Mouse (Mus musculus) heart, embryonic 13.5 days (tissue): ENCODE results near the gene C1qtnf9. TPM values are rescaled to one million over a fixed set of nuclear protein-coding genes. Genes with fewer than 3 reads are reported as not detected.

Experiments
- ATAC-seq: fragments of 200-750 bp; cut with Nextera tagmentation; 2 replicates; pipeline ENCODE4 v1.8.0; 2017; ENCODE audit warnings: moderate TSS enrichment; ENCODE audit not compliant: insufficient number of reproducible peaks, low FRiP score, low TSS enrichment; ENCODE audit errors: extremely low read depth
- H3K27ac ChIP-seq: fragments of 300-500 bp; sonication (generic); replicated peaks from 2 replicates; pipeline ENCODE4 v1.5.1; 2015; ENCODE audit warnings: moderate library complexity, mild to moderate bottlenecking, inconsistent platforms
- H3K27me3 ChIP-seq: fragments of 300-500 bp; sonication (generic); replicated peaks from 2 replicates; pipeline ENCODE4 v1.6.1; 2015; ENCODE audit warnings: mild to moderate bottlenecking, inconsistent platforms
- H3K36me3 ChIP-seq: fragments of 300-500 bp; sonication (generic); 2 replicates; pipeline ENCODE4 v1.6.1; 2015; ENCODE audit warnings: mild to moderate bottlenecking, inconsistent platforms
- H3K4me1 ChIP-seq: fragments of 300-500 bp; sonication (generic); 2 replicates; pipeline ENCODE4 v1.6.1; 2015; ENCODE audit warnings: inconsistent platforms
- H3K4me2 ChIP-seq: fragments of 300-500 bp; sonication (generic); 2 replicates; pipeline ENCODE4 v1.6.1; 2015; ENCODE audit warnings: inconsistent platforms, mild to moderate bottlenecking, moderate library complexity
- H3K4me3 ChIP-seq: fragments of 300-500 bp; sonication (generic); 2 replicates; pipeline ENCODE4 v1.5.1; 2015; ENCODE audit warnings: moderate library complexity, mild to moderate bottlenecking, inconsistent platforms
- H3K9ac ChIP-seq: fragments of 300-500 bp; sonication (generic); 2 replicates; pipeline ENCODE4 v1.6.1; 2015; ENCODE audit warnings: inconsistent platforms, mild to moderate bottlenecking, moderate library complexity
- H3K9me3 ChIP-seq: fragments of 300-500 bp; sonication (generic); 2 replicates; pipeline ENCODE4 v1.6.1; 2016; ENCODE audit warnings: inconsistent platforms
- WGBS: fragments of 180-500 bp; shearing (Covaris S2); methylation state at CpG from one replicate; pipeline ENCODE4 v1.1.7; 2015; ENCODE audit warnings: mixed read lengths; 5-methylcytosine and 5-hydroxymethylcytosine counted together
- polyA plus RNA-seq: library from polyadenylated mRNA; unstranded; fragments of >200 nt; fragmentation: Nextera tagmentation; extraction: Ambion mirVana; gene quantifications from 2 replicates; pipeline ENCODE4 v1.2.1, GENCODE M21; 2015

Gene C1qtnf9
- 0.36 and 0.60 TPM in 2 replicates for polyA plus RNA-seq

DNA sequence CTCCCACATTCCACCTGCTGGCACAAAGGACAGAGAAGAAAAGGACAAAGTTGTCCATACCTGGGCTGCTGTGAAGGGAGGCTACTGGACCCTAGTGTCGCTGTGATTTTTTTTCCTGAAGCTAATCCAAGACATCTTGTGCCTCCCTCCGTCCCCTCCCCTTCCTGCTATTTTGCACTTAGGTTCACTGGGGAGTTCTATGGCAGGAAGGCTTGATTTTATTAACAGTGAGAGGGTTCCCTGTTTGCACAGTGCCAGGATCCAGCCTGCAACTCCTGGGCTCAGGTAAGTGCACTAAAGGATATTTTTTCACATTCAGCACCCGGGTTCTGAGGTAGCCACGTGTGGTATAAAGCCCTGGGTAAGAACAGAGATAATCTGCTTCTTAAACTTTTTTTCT, at the start of gene C1qtnf9:
Gene C1qtnf9 (plus strand): TSS at position 251 of the 400 bp plus-strand sequence.
- no peak for ATAC-seq
- Histone ChIP-seq H3K4me1 (peaks cover 33% of the 10 kb centered on the region), H3K27ac (no peak within 1 kb of the TSS), H3K9me3 (no peaks in the 10 kb centered on the region), H3K4me2 (no peak within 1 kb of the TSS), H3K36me3 (0 out of 2 replicates have a peak, but pooled peaks cover under 1% of the 10 kb centered on the region), H3K27me3 (no peaks in the 10 kb centered on the region), H3K9ac (no peak within 1 kb of the TSS), H3K4me3 (no peak within 1 kb of the TSS)
- WGBS: 68% methylated on average over 4 of the region's 4 CpGs

DNA sequence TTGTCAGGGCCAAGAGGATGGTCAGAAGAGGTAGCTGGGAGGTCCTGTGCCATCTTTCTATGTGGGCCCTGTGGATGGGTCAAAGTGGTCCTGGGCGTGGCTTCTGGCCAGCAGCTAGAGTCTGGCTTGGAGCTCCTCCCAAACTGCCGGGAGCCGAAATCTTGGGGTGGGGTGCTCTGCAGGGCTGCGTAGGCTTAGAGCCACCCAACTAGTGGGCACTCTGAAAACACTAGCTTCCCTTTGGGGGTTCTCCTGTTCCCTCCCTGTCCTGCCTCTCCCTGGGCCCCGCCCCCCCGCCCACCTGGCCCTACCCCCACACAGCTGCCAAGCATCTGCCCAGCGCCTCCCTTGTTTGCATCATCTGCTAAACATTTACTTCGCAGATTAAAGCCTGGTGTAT, 46.6 kb upstream of the C1qtnf9 start:
- peaks cover 7% of the 10 kb centered on the region for H3K4me1 ChIP-seq
- ATAC-seq: no peak
- H3K9me3 ChIP-seq: no peaks in the 10 kb centered on the region
- 64% methylated on average over 8 of the region's 8 CpGs for WGBS
- H3K9ac ChIP-seq: no peak overlapping the region
- no peaks in the 10 kb centered on the region for H3K36me3 ChIP-seq
- no peak overlapping the region for H3K4me3 ChIP-seq
- H3K27ac ChIP-seq: no peak overlapping the region
- no peaks in the 10 kb centered on the region for H3K27me3 ChIP-seq
- no peak overlapping the region for H3K4me2 ChIP-seq

- H3K27ac ChIP-seq: no peak overlapping the region
- no peaks in the 10 kb centered on the region for H3K27me3 ChIP-seq
- H3K9ac ChIP-seq: no peak overlapping the region
- no peaks in the 10 kb centered on the region for H3K9me3 ChIP-seq
- WGBS: 71% methylated on average over 3 of the region's 3 CpGs
- H3K4me2 ChIP-seq: no peak overlapping the region
- H3K4me1 ChIP-seq: peaks cover 13% of the 10 kb centered on the region
- no peak for ATAC-seq
- no peak overlapping the region for H3K4me3 ChIP-seq
- H3K36me3 ChIP-seq: no peaks in the 10 kb centered on the region
Measured at GRCm38 (mm10) chr14:60721938-60722337, 46.0 kb upstream of the C1qtnf9 start.

DNA sequence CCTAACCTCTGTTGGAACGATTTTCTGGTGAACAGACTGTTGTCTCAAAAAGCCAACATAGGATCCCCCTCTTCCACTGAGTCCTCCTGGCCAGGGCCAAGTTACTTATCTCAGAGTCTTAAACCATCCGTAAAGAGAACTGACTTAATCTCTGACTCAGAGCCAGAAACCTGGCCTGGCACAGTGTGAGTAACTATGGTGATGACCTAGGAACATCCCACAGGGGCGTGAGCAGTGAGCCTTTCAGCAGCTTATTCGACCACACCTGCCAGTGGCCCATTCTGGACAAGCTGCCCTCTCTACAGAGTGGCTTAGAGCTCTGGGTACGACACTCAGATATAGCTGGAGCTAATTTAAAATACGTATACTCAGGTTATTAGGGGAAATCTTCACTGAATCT, 41.8 kb upstream of the C1qtnf9 start:
- WGBS: 28% methylated on average over 6 of the region's 6 CpGs
- Histone ChIP-seq H3K4me3 (no peak overlapping the region), H3K9me3 (no peaks in the 10 kb centered on the region), H3K27ac (no peak overlapping the region), H3K9ac (no peak overlapping the region), H3K4me2 (no peak overlapping the region), H3K36me3 (no peaks in the 10 kb centered on the region), H3K27me3 (no peaks in the 10 kb centered on the region), H3K4me1 (peaks cover 36% of the 10 kb centered on the region)
- no peak for ATAC-seq

DNA sequence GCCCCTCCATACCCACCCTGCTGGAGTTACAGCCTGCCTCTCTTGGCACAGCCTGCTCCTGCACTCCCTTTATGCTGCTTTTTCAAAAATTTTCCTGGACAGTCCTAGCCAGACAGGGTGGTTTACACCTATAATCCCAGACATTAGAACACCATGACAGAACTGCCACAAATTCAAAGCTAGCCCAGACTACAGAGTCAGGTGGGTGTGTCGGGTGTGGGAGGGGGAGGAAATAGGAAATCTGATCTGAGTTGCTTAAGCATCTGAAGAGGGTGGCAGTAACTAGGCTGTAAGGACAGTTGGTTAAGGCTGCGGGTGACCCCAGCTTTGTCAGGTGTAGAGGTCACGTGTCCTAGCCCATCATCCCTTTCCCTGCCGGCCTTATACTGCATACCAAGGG, 40.8 kb upstream of the C1qtnf9 start:
- H3K4me2 ChIP-seq: no peak overlapping the region
- H3K9me3 ChIP-seq: no peaks in the 10 kb centered on the region
- ATAC-seq: peak; percentile 3; the same call in 1 of the 2 replicates
- H3K9ac ChIP-seq: no peak overlapping the region; the same call in 1 of the 2 replicates
- WGBS: 43% methylated on average over 4 of the region's 4 CpGs
- H3K4me3 ChIP-seq: no peak overlapping the region
- no peaks in the 10 kb centered on the region for H3K36me3 ChIP-seq
- H3K27ac ChIP-seq: peak overlapping the region; percentile 40; the same call in 1 of the 2 replicates
- peaks cover 39% of the 10 kb centered on the region for H3K4me1 ChIP-seq
- no peaks in the 10 kb centered on the region for H3K27me3 ChIP-seq

GRCm38 (mm10) chr14:60732081-60732480, 35.9 kb upstream of the C1qtnf9 start:
- Histone ChIP-seq H3K4me3 (no peak overlapping the region), H3K9ac (peak overlapping the region; percentile 20; the same call in 1 of the 2 replicates), H3K9me3 (no peaks in the 10 kb centered on the region), H3K36me3 (no peaks in the 10 kb centered on the region), H3K4me2 (peak overlapping the region; percentile 69), H3K27ac (peak overlapping the region; percentile 97; the same call in 1 of the 2 replicates), H3K4me1 (peaks cover 74% of the 10 kb centered on the region), H3K27me3 (no peaks in the 10 kb centered on the region)
- no peak for ATAC-seq
- WGBS: 43% methylated on average over 6 of the region's 6 CpGs

DNA sequence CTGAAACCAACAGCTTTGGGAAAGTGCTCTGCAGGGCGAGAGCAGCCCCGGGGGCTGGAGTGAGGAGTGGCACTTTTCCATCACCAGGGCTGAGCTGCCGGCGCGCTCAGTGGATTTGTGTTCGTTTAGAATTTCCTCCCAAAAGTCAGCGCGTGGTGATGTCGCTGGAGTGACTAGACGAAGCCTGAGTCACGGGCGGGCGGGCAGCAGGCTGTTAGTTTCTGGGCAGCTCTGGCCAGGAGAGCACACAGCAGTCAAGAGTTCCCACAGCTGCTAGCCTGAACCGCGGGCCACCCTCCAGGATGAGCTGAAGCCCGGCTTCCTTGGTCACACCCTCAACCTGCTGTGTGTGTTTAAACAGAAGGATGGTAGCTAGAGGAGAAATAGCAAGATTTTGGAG, 35.1 kb upstream of the C1qtnf9 start:
- peaks cover 74% of the 10 kb centered on the region for H3K4me1 ChIP-seq
- no peak for ATAC-seq

DNA sequence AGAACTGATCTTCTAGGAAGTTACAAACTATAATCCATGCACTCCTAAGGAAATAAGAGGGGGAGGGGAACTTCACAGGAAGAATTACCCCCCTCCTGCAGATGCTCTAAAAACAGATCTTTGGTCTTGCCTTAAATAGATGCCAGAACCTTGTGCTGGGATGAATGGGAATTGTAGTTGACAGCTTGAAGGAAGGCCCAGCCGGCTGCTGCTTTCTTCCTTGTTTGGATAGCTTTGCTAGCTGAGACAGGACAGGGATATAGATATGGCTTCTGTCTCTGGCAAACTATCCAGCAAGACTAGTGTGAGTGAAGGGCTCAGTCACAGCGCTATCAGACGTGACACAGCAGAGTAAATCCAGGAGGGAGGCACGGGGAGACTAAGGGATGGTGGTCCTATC, 34.2 kb upstream of the C1qtnf9 start:
- H3K4me1 ChIP-seq: peaks cover 74% of the 10 kb centered on the region
- 17% methylated on average over 4 of the region's 4 CpGs for WGBS
- H3K4me2 ChIP-seq: peak overlapping the region; percentile 69
- peak overlapping the region; percentile 82 for H3K9ac ChIP-seq
- no peaks in the 10 kb centered on the region for H3K36me3 ChIP-seq
- ATAC-seq: peak; percentile 19; the same call in 1 of the 2 replicates
- H3K9me3 ChIP-seq: no peaks in the 10 kb centered on the region
- H3K27me3 ChIP-seq: no peaks in the 10 kb centered on the region
- H3K4me3 ChIP-seq: peak overlapping the region; percentile 52
- H3K27ac ChIP-seq: peak overlapping the region; percentile 97

More for the DNA sequence above, 35.1 kb upstream of the C1qtnf9 start:
- Histone ChIP-seq H3K4me2 (peak overlapping the region; percentile 69), H3K4me3 (peak overlapping the region; percentile 52), H3K9ac (peak overlapping the region; percentile 82), H3K27ac (peak overlapping the region; percentile 97), H3K36me3 (no peaks in the 10 kb centered on the region), H3K27me3 (no peaks in the 10 kb centered on the region), H3K9me3 (no peaks in the 10 kb centered on the region)
- whole genome bisulfite sequencing: 1% methylated on average over 16 of the region's 16 CpGs

DNA sequence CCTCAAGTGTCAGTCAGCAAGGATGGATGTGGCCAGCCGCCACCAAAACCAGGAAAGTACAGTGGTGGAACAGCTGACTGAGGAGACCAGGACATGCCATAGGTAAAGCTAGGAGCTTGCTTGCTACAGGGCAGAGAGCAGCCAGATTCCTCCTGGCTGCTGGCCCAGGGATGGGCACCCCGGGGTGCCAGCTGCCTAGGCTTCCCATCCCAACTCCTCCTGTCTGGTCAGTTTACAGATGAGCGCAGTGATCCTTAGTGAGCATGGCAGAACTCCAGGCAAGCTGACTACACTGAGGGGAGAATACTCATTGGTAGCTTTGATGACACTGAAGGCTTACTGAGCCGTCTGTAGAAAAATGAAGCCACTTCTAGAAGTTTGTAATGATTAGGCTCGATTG, 32.7 kb upstream of the C1qtnf9 start:
- WGBS: 42% methylated on average over 5 of the region's 5 CpGs
- Histone ChIP-seq H3K9ac (peak overlapping the region; percentile 82), H3K36me3 (no peaks in the 10 kb centered on the region), H3K4me3 (peak overlapping the region; percentile 52), H3K27me3 (no peaks in the 10 kb centered on the region), H3K27ac (peak overlapping the region; percentile 97), H3K4me1 (peaks cover 83% of the 10 kb centered on the region), H3K9me3 (no peaks in the 10 kb centered on the region), H3K4me2 (peak overlapping the region; percentile 69)
- no peak for ATAC-seq

GRCm38 (mm10) chr14:60735848-60736547, 31.9 kb upstream of the C1qtnf9 start:
- no peak for ATAC-seq
- H3K27me3 ChIP-seq: no peaks in the 10 kb centered on the region
- no peaks in the 10 kb centered on the region for H3K9me3 ChIP-seq
- no peaks in the 10 kb centered on the region for H3K36me3 ChIP-seq
- H3K27ac ChIP-seq: peak overlapping the region; percentile 97
- peak overlapping the region; percentile 82 for H3K9ac ChIP-seq
- H3K4me1 ChIP-seq: peaks cover 90% of the 10 kb centered on the region
- peak overlapping the region; percentile 52 for H3K4me3 ChIP-seq
- 39% methylated on average over 13 of the region's 13 CpGs for WGBS
- peak overlapping the region; percentile 69 for H3K4me2 ChIP-seq

- WGBS: 10% methylated on average over 4 of the region's 4 CpGs
- Histone ChIP-seq H3K27ac (peak overlapping the region; percentile 97), H3K36me3 (no peaks in the 10 kb centered on the region), H3K9ac (peak overlapping the region; percentile 82), H3K9me3 (no peaks in the 10 kb centered on the region), H3K4me1 (peaks cover 97% of the 10 kb centered on the region), H3K4me2 (peak overlapping the region; percentile 69), H3K27me3 (no peaks in the 10 kb centered on the region), H3K4me3 (peak overlapping the region; percentile 52)
- ATAC-seq: no peak
Measured at GRCm38 (mm10) chr14:60736591-60737192, 31.2 kb upstream of the C1qtnf9 start.
